In the genomic region with DNA sequence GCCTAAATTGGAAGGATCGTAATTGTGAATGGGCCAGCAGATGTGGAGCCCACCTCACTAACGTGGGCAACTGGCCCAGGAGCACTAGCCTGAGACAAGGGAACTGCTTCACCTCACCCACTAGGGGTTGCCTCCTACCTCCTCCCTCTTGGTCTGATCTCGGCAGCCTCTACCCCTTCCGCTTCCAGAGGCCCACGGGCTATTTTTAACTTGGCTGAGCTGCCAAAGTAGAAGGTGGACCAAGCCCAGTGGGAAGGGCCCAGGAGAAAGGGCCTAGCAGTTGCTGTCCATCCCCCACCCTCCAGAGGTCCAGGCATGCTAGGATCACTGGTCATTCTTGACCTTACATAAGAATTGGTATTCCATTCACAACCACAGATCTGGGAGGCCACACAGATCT, we compare ENCODE assay signal across 8 mouse cellular contexts. TPM values are rescaled to one million over a fixed set of nuclear protein-coding genes. Genes with fewer than 3 reads are reported as not detected.
A peak's percentile ranks its signal among the peaks of the same experiment; 100 is the strongest.
DNase-seq lines count a peak whose midpoint lies in the region; ATAC-seq and TF ChIP-seq lines count a peak whose summit lies in the region.
"Had no signal": no experiment of that assay in that cellular context is flagged by ENCODE, and none has a peak within 500 bp of the region (broad histone marks: within the 10 kb centered on the region; RNA-seq: fewer than 3 reads in every experiment).

No protein-coding gene starts in this region.

- 35% methylated on average over 5 of the region's 5 CpGs for WGBS in lung, postnatal 0 days
- 70% methylated on average over 5 of the region's 5 CpGs for WGBS in forebrain, embryonic 16.5 days

- TF ChIP-seq CTCF in gastrocnemius, adult 2 months (IDR thresholded peaks at IDR 0.05), result peak; percentile 15; the same call in 1 of the 2 replicates
- TF ChIP-seq CTCF in lung, postnatal 0 days (IDR thresholded peaks at IDR 0.05), result peak; percentile 38

- intact Hi-C loops in gastrocnemius, adult 2 months (cut with DNase I), result no loop called here

- no peak overlapping the region for H3K4me2 ChIP-seq in lung, postnatal 0 days (replicated peaks; ENCODE audit: low read depth, low read length)
- H3K4me2 ChIP-seq in forebrain, embryonic 16.5 days (ENCODE audit: low read length), result no peak overlapping the region

- H3K4me1 ChIP-seq in lung, postnatal 0 days (ENCODE audit: insufficient read depth, low read depth, low read length), result no peaks in the 10 kb centered on the region; the same call in 1 of the 2 replicates
- H3K4me1 ChIP-seq in forebrain, embryonic 16.5 days (replicated peaks; ENCODE audit: control insufficient read depth, insufficient read depth, low read length), result no peaks in the 10 kb centered on the region

- TF ChIP-seq EP300 in lung, postnatal 0 days (IDR thresholded peaks at IDR 0.05), result peak; percentile 48; the same call in 1 of the 2 replicates

- peak overlapping the region; percentile 34; the same call in 1 of the 2 replicates for H3K4me3 ChIP-seq in gastrocnemius, adult 2 months
- no peak overlapping the region for H3K4me3 ChIP-seq in lung, postnatal 0 days (ENCODE audit: low read depth, low read length)
- H3K4me3 ChIP-seq in forebrain, embryonic 16.5 days (replicated peaks; ENCODE audit: low read length), result no peak overlapping the region

- H3K27me3 ChIP-seq in lung, postnatal 0 days (replicated peaks; ENCODE audit: insufficient read depth, low read length), result no peaks in the 10 kb centered on the region
- no peaks in the 10 kb centered on the region for H3K27me3 ChIP-seq in forebrain, embryonic 16.5 days (replicated peaks; ENCODE audit: control insufficient read depth, insufficient read depth, low read length)

- ATAC-seq in lung, postnatal 0 days, result peak; percentile 78
- no peak for ATAC-seq in forebrain, embryonic 16.5 days

- DNase-seq in brain, adult 2 months (ENCODE audit: low read depth, low spot score), result peak; percentile 44
- DNase-seq in gastrocnemius, adult 2 months, result peak; percentile 80
- DNase-seq in kidney, adult 11 months, result peak; percentile 75
- peak; percentile 69 for DNase-seq in lung, postnatal 0 days (ENCODE audit: low spot score)
- no peak for DNase-seq in right cerebral cortex, adult 2 months (ENCODE audit: low spot score in 2 of 2)
- no peak for DNase-seq in c-Kit-positive CD71-positive TER-119-positive erythroid progenitor cells, embryonic 14.5 days (ENCODE audit: low spot score)

- no peaks in the 10 kb centered on the region for H3K9me3 ChIP-seq in lung, postnatal 0 days (ENCODE audit: low read length)
- no peaks in the 10 kb centered on the region for H3K9me3 ChIP-seq in forebrain, embryonic 16.5 days (ENCODE audit: control insufficient read depth, low read length)

- H3K36me3 ChIP-seq in lung, postnatal 0 days (ENCODE audit: insufficient read depth, low read length), result no peaks in the 10 kb centered on the region
- no peaks in the 10 kb centered on the region for H3K36me3 ChIP-seq in forebrain, embryonic 16.5 days (ENCODE audit: control insufficient read depth, insufficient read depth)

- no peak overlapping the region for H3K9ac ChIP-seq in lung, postnatal 0 days (replicated peaks; ENCODE audit: low read depth)
- H3K9ac ChIP-seq in forebrain, embryonic 16.5 days (replicated peaks; ENCODE audit: low read depth, low read length), result no peak overlapping the region

- H3K27ac ChIP-seq in gastrocnemius, adult 2 months, result peak overlapping the region; percentile 87
- H3K27ac ChIP-seq in lung, postnatal 0 days (ENCODE audit: low read length), result peak overlapping the region; percentile 66
- no peak overlapping the region for H3K27ac ChIP-seq in forebrain, embryonic 16.5 days (ENCODE audit: low read length)

RNA-seq across cellular contexts. Expression of gene Zbtb46, which starts 12.0 kb away (rescaled TPM):
- 1 to 10 TPM; 4.9 to 6.7 TPM for total RNA-seq in gastrocnemius, adult 2 months (2021)
- 11.2 and 14.8 TPM in 2 replicates for polyA plus RNA-seq in lung, postnatal 0 days (2015; fragmentation: Nextera tagmentation; extraction: Ambion mirVana)
- 9.5 and 11.9 TPM in 2 replicates for polyA plus RNA-seq in forebrain, embryonic 16.5 days (2015; fragmentation: Nextera tagmentation; extraction: Ambion mirVana)

RNA-seq across cellular contexts. Expression of gene Abhd16b, which starts 21.8 kb away (rescaled TPM):
- total RNA-seq in gastrocnemius, adult 2 months (2021), result not detected
- 0.21 and 0.25 TPM in 2 replicates for polyA plus RNA-seq in lung, postnatal 0 days (2015; fragmentation: Nextera tagmentation; extraction: Ambion mirVana)
- not detected in 2 replicates for polyA plus RNA-seq in forebrain, embryonic 16.5 days (2015; fragmentation: Nextera tagmentation; extraction: Ambion mirVana)
- polyA plus RNA-seq: neural tube, embryonic 14.5 days had no signal

RNA-seq across cellular contexts. Expression of gene Tpd52l2, which starts 25.7 kb away (rescaled TPM):
- total RNA-seq in gastrocnemius, adult 2 months (2021), result 10 to 100 TPM; 47.0 to 52.5 TPM
- polyA plus RNA-seq in lung, postnatal 0 days (2015; fragmentation: Nextera tagmentation; extraction: Ambion mirVana), result 131 and 135 TPM in 2 replicates
- polyA plus RNA-seq in forebrain, embryonic 16.5 days (2015; fragmentation: Nextera tagmentation; extraction: Ambion mirVana), result 135 and 139 TPM in 2 replicates

RNA-seq across cellular contexts. Expression of gene Dnajc5, which starts 49.0 kb away (rescaled TPM):
- total RNA-seq in gastrocnemius, adult 2 months (2021), result 10 to 100 TPM; 43.7 to 46.6 TPM
- 57.2 and 59.5 TPM in 2 replicates for polyA plus RNA-seq in lung, postnatal 0 days (2015; fragmentation: Nextera tagmentation; extraction: Ambion mirVana)
- polyA plus RNA-seq in forebrain, embryonic 16.5 days (2015; fragmentation: Nextera tagmentation; extraction: Ambion mirVana), result 221 and 239 TPM in 2 replicates

Comparison
In these comparisons a context has a peak if more than half of its experiments do, and no peak if none do; other contexts are left out.
1. DNase-seq: peak in brain, adult 2 months (single experiment), gastrocnemius, adult 2 months (single experiment), kidney, adult 11 months (single experiment) and lung, postnatal 0 days (single experiment); none in right cerebral cortex, adult 2 months (0 of 2) and c-Kit-positive CD71-positive TER-119-positive erythroid progenitor cells, embryonic 14.5 days (single experiment).